Mouse (Mus musculus) layer of hippocampus, adult 18-20 months (tissue): ENCODE measurements around the gene Unkl. TPM values are rescaled to one million over a fixed set of nuclear protein-coding genes. Genes with fewer than 3 reads are reported as not detected.
"Not testable (repeated sequence)": the region's sequence is repeated elsewhere in the genome, so short reads cannot be mapped to it uniquely, and the experiment has no call there.

Source experiments
- DNase-seq, 2 experiments: peaks; one replicate each; pipeline ENCODE4 v3.0.0; 2022; ENCODE audit warnings: low spot score in 2 of 2
- total RNA-seq, 2 experiments: library from RNA; stranded (reverse); gene quantifications; 2 replicates each; pipeline ENCODE4 v1.2.3; 2021

The Unkl gene
- total RNA-seq, 2 experiments from 2014 or later, result 41.7 to 43.6 TPM

GRCm38 (mm10) chr17:25219492-25220295 is 31.5 kb downstream of the Unkl start:
- DNase-seq, result no peak

DNA sequence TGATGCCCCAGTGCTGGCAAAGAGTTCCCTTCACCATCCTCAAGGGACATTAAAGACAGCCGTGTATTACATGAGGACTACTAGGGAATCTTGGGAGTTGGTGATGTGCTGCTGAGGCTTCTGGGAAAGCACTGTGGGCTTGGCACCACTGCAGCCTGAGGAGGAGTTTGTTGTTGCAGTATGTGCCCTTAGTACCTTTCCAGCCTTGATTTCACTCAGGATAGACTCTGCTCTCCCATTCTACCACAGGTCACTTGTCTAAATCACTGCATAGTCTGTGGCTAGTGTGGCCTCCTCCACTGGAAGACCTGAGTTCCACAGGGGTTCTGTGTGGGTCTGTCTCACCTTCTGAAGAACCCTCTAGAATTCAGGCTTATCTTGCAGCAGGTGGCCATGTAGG is 32.5 kb downstream of the Unkl start:
- no peak for DNase-seq

DNA sequence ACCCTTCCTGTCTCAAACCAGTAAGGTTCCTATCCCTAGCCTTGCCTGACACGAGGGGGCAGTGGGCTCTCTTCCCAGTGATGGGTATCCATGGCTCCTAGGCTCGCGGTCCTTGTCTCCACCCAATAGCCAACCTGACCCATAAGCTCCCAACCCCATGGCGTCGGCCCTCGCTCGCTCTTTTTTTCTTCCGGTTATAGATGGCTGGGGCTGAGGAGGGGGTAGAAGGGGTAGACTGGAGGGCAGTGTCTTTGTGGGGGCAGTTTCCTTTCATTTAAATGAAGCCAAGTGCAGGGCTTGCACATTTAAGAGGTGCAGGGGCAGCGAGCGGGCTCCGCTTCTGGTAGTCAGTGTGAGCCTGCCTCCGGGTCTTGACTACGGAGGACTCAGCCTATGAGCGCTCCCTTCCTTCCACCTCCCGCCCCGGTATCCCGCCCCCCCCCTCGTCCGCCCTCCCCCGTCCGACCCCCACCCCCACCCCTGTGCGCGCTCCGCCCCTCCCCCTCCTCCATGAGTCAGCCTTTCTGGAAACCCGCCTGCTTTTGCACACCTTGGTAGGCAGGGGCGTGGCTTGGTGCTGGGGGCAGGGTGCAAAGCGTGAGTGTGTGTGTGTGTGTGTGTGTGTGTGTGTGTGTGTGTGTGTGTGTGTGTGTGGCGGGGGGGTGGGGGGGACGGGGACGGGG is 33.8 kb downstream of the Unkl start:
- DNase-seq, result no peak

DNA sequence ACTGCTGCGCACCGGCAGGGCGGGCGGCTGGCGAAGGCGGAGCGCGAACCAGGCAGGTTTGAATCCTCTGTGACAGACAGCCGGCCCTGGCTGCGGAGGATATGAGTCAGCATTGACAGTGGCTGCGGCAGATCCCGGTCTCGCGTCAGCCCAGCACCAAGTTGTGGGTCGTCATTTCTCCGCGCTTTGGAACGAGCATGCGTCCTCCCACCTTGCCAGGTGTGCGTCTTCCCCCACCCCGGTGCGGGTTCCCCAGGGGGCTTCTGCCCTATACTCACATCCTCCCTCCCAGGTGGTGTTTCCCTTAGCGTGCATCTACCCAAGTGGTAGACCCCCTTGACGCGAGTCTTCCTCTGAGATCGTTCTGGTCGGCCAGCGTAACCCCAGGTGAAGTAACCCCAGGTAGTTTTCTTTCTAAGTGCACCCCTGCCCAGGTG is 34.3 kb downstream of the Unkl start:
- peak in 1 of 2 experiments; percentile 44 for DNase-seq

DNA sequence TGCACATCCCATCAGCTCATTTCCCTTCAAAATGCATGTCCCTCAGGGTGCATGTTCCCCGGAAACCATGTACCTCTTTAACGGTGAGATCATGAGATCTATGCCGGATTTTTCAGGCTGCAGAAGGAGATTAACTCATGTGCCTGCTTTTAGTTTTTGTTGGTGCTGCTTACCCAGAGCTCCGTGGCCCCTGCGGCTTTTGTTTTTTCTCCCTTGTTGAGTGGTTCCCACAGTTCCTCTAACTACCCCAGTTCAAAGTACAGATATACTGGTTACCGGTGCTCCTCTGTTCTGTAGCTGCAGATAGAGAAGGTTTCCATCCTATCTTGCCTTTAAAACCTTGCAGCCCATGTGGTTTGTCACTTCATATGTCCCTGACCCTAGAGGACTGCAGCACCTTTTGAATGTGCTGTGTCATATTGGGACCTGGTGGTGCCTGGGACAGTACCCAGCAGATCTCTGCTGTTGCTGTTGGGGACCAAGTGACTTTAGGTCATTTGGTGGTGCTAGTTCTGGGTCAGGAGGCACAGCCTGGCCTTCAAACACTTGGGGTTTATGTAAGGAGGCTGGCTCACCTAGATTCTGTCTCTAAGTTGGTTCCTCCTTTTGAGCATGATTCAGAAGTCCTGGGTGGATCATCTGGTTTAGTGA is 34.9 kb downstream of the Unkl start:
- no peak for DNase-seq

DNA sequence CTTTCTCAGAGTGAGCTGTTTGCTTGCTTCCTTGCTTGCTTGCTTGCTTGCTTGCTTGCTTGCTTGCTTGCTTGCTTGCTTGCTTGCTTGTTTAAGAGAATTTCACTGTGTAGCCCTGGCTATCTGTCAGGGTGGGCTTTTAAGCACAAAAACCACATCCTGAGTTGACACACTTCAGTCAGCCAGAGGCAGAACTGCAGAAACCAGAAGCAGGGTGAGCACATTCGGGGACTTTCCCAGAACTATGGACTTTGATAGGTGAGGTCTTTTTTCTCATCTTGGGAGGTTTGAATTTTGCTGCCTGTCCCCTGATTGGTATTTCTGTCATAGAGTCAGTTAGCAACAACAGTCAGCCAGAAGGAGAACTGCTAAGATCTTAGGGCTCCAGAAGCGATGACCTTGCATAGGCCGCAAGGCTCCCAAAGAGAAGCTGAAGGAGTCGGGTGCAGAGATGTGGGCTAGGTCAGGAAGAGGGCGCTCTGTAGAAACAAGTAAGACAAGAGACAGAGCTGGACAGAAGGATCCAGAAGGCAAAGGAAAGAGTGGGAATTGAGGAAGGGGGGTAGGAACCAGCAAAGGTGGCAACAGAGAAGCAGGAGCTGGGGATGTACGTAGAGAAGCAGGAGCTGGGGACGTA is 36.5 kb downstream of the Unkl start:
- no peak for DNase-seq

GRCm38 (mm10) chr17:25225659-25226058 is 37.5 kb downstream of the Unkl start:
- DNase-seq, result no peak

GRCm38 (mm10) chr17:25227991-25228390 is 39.8 kb downstream of the Unkl start:
- DNase-seq, result no peak

GRCm38 (mm10) chr17:25230014-25230655 is 41.9 kb downstream of the Unkl start:
- DNase-seq, result not testable (repeated sequence)

DNA sequence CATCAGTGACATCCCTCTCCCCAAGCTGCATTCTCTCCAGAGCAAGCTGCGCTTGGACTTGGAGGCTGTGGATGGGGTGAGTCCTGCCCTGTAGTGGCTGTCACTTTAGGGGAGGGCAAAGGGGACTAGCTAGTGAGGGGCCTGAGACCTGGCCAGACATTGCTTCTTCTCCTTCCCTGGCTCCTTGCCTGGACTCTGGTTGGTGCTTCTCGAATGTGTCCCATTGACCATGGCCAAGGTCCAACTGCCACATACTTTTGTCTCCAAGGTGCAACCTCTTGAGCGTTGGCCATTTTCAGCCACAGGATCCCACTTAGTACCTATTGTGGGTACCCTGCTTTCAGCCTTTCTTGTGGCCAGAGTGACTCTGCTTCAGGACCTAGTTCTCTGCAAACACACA is 42.5 kb downstream of the Unkl start:
- DNase-seq, result no peak

- not testable (repeated sequence) for DNase-seq
These were observed 43.4 kb downstream of the Unkl start for GRCm38 (mm10) chr17:25231621-25232020.

GRCm38 (mm10) chr17:25235635-25236034 is 47.4 kb downstream of the Unkl start:
- no peak for DNase-seq

DNA sequence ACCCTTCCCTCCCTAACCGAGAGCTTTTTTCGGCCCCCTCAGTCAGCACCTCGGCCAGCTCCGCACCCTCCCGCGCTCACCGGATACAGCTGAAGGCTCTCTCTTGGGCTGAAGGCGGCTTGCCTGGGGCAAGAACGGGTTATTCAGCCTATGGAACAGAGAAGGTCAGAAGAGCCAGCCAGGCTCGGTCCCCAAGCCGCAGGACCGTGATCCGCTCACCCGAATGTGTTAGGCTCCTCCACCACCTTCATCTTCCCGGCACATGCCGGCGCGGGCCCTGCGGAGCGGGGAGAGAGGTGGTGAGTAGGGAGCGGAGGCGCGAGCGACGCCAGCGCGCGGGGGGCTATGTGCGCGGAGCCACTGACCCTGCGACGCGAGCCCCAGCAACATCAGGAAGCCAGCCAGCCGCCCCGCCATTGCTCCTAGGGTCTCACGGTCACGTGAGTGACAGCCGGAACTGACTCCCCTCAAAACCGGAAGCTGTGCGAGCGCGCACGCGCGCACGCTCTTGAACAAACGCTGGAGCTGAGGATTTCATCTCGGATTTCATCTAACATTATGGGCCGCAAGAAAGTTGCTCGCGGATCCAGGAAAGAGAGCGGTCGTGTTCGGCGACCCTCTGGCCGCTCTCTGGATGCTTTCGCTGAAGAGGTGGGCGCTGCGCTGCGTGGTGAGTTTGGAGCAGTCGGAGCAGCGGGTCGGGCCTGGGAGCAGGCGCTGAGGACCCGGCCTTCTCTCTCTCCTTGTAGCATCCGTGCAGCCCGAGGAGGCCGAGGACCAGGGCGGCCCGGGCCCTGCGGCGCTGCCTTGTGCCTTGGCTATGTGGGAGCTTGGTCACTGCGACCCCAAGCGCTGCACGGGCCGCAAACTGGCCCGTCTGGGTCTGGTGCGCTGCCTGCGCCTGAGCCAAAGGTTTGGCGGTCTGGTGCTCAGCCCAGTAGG is 51.8 kb downstream of the Unkl start, which contains the start of the genes Gnptg and Tsr3:
TSS of gene Gnptg (minus strand) at position 430 of the 942 bp plus-strand sequence.
TSS of gene Tsr3 (plus strand) at position 476 of the 942 bp plus-strand sequence.
- DNase-seq, result peak; percentile 77 to 88

GRCm38 (mm10) chr17:25243131-25243780 is 55.1 kb downstream of the Unkl start:
- DNase-seq, result no peak

DNA sequence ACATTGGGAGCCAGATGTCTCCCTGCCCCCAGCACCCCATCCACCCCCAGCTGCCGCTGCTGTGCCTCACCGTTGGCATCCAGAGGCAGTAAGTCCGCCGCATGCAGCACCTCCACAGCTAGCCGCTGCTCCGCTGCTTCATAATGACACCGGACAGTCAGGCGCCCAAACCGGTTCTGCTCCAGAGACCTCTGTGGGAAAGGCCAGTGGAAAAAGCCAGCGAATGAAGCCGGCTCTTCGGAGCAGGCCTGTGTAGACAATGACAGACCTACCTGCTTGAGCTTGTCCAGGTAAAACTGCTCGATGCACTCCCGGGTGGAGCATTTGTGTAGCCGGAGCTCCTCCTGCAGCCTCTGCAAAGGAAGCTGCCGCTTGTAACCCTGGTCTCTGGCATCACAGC is 56.0 kb downstream of the Unkl start:
- DNase-seq, result no peak

DNA sequence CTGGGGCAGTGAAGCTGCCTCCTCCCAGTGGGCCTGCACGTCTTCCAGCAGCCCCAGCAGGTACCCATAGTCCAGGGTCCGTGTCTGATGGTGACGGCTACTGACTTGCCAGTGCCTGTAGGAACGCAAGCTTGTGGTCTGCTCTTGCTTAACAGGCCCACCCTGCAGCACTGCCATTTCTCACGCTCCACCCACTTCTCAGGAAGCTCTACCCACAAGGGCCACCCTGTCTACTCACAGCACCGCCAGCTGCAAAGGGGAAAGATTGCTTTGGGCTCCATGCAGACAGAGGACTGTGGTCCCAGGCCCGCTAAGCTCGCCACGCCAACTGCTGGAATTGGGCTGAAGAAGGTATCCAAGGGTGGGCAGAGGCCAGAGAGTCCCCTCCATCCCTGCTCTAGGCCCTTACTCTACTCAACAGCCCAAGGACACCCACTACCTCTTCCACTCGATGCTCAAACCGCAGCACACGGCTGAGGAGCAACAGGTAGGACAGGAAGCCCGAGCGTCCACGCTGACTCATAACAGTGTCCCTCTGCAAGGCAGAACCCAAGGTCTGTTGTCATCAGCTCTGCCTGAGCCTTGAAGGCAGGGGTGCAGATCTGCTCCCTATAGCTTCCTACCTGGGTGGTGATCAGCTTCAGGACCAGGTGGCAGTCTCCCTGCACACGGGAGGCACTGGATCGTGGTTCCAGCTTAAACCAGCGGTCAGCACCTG is 60.0 kb downstream of the Unkl start:
- DNase-seq, result no peak

DNA sequence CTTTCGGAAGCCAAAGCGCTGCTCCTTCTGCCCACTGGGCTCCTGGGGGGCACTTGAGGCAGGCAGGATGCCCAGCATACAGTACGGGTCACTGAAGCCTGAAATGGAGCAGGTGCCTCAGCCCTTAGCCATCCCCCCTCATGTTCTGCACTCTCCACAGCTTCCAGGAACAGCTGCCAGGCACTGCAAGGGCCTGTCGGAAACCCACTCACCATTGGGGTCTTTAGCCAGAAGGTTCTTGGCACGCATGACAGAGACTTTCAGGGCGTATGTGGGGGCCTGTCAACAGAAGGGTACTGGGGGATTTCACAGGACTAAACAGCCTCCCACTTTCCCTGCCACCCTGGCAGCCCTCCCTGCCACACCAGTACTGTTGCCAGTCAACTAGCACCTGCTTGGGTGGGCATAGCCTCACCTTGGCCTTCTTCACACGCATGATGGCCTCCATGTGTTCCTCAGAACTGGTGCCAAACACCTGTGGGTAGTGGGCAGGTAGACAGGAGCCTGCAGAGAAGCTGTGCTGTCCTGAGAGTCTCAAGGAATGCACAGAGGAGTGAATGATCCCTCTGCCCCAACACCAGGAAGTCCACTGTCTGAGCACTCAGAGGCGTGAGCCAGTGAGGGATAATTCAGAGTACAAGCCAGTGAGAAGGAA is 62.1 kb downstream of the Unkl start:
- DNase-seq, result no peak

DNA sequence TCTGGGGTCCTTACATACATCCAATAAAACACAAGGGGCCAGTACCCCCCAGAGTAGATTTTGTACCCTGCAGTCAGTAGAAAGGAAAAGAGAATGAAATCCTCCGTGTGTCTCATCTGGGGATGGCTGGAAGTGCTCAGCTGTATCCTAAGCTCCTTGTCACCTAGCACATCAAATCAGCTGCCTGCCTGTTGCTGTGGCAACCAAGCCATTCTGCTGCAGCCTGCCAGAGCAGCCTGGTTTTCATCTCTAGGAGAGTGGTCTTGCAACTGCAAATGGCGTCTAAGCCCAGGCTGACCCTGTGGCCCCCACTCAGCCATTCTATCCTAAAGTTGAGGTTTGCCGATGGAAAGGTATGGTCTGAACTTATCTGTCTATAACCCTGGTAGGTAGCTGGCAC is 64.4 kb downstream of the Unkl start:
- DNase-seq, result no peak
